Mouse (Mus musculus): ENCODE measurements around the gene Ugt1a6b. TPM values are rescaled to one million over a fixed set of nuclear protein-coding genes. Genes with fewer than 3 reads are reported as not detected.

The Ugt1a6b gene
- total RNA-seq, 2 experiments from 2014 or later = 0.54 TPM; not detected in 1

- DNase-seq (ENCODE audit: low spot score in 2 of 2) = no peak
- Histone ChIP-seq H3K27ac (no peak overlapping the region), H3K4me3 (no peak overlapping the region)
- no peak for TF ChIP-seq CTCF (conservative IDR thresholded peaks at IDR 0.05)
Measured at GRCm38 (mm10) chr1:88262255-88262654, 159.2 kb downstream of the Ugt1a6b start.

GRCm38 (mm10) chr1:88262961-88263360 lies 159.9 kb downstream of the Ugt1a6b start:
- no peak overlapping the region for H3K27ac ChIP-seq
- no peak for DNase-seq (ENCODE audit: low spot score in 2 of 2)
- TF ChIP-seq CTCF (conservative IDR thresholded peaks at IDR 0.05) = no peak
- H3K4me3 ChIP-seq = no peak overlapping the region

GRCm38 (mm10) chr1:88263778-88264177 lies 160.7 kb downstream of the Ugt1a6b start:
- no peak for TF ChIP-seq CTCF (conservative IDR thresholded peaks at IDR 0.05)
- no peak for DNase-seq (ENCODE audit: low spot score in 2 of 2)
- Histone ChIP-seq H3K4me3 (no peak overlapping the region), H3K27ac (no peak overlapping the region)

- TF ChIP-seq CTCF (conservative IDR thresholded peaks at IDR 0.05) = no peak
- H3K27ac ChIP-seq = no peak overlapping the region
- no peak for DNase-seq (ENCODE audit: low spot score in 2 of 2)
- no peak overlapping the region for H3K4me3 ChIP-seq
Measured at GRCm38 (mm10) chr1:88264237-88264868, 161.3 kb downstream of the Ugt1a6b start.

DNA sequence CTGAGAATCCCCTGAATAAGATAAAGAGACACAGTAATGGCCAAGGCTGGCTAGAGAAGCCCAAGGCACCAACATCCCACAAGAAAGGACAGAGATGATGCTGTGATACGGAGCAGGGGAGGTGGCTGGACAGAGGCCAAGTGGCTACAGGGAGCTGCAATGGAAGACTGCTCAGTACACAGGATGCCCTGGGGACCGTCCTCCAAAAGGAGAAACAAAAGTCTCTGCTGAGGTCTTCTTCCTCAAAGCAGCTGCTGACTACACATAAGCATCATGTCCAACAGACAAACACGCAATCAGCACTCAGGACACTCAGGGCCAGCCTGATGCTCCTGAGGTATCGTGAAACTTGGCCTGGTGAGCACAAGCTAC lies 161.8 kb downstream of the Ugt1a6b start:
- Histone ChIP-seq H3K27ac (no peak overlapping the region), H3K4me3 (no peak overlapping the region)
- DNase-seq (ENCODE audit: low spot score in 2 of 2) = no peak
- no peak for TF ChIP-seq CTCF (conservative IDR thresholded peaks at IDR 0.05)

DNA sequence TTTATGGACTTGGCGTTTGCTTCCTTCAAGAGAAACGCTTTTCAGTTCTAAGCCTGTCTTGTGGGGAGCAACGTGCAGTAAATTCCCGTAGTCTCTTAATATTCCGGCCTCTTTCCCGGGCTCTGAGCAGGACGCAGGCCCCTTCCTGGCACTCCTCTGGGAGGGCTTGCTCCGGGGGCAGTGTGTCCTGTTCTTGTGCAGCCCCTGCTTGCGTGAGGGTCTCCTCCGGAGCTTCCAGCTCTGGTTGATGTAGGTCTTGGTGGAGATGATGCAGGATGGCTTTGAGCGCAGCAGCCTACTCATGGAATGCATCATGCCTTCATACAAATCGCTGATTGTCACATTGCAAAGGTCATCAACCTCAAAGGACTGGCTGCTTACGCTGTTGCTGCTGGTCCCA lies 163.1 kb downstream of the Ugt1a6b start:
- no peak overlapping the region for H3K4me3 ChIP-seq
- no peak overlapping the region for H3K27ac ChIP-seq
- no peak for TF ChIP-seq CTCF (conservative IDR thresholded peaks at IDR 0.05)
- no peak for DNase-seq (ENCODE audit: low spot score in 2 of 2)

DNA sequence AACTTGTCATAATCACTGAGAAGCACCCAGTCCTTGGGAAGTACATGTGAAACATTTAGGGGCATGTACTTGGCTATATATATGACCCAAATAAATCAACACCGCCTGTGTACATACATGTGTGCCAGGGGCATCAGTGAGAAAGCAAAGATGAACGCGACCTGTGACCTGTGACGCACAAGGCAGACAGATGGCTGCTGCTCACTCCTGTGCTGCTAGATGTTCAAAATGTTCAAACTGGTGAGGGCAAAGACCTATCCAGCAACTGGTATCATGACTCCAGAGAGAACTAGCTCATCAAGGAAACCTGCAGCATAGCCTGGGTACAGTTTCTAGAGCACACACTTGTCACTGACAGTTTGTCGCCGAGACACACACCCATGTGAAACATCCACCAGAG lies 164.4 kb downstream of the Ugt1a6b start:
- Histone ChIP-seq H3K4me3 (no peak overlapping the region), H3K27ac (no peak overlapping the region)
- no peak for TF ChIP-seq CTCF (conservative IDR thresholded peaks at IDR 0.05)
- no peak for DNase-seq (ENCODE audit: low spot score in 2 of 2)

GRCm38 (mm10) chr1:88268070-88268469 lies 165.0 kb downstream of the Ugt1a6b start:
- no peak overlapping the region for H3K4me3 ChIP-seq
- H3K27ac ChIP-seq = no peak overlapping the region
- no peak for DNase-seq (ENCODE audit: low spot score in 2 of 2)
- TF ChIP-seq CTCF (conservative IDR thresholded peaks at IDR 0.05) = no peak

Other genes starting within 250 kb of the Ugt1a6b start
- 100 to 1,000 TPM; 103 to 117 TPM for gene Dgkd, start 250.0 kb upstream of the Ugt1a6b start, total RNA-seq (2021)
- 10 to 100 TPM; 22.9 to 26.7 TPM for gene Usp40, start 94.7 kb upstream of the Ugt1a6b start, total RNA-seq (2021)
- gene Ugt1a10, start 47.9 kb upstream of the Ugt1a6b start, total RNA-seq (2021) = not detected
- not detected for gene Ugt1a9, start 32.5 kb upstream of the Ugt1a6b start, total RNA-seq (2021)
- gene Ugt1a8, start 15.4 kb upstream of the Ugt1a6b start, total RNA-seq (2021) = not detected
- under 1 TPM; 0.44 to 0.59 TPM for gene Ugt1a7c, start 8.2 kb upstream of the Ugt1a6b start, total RNA-seq (2021)
- gene Ugt1a6a, start 31.6 kb downstream of the Ugt1a6b start, total RNA-seq (2021) = 1 to 10 TPM in 1 of 2 experiments, under 1 TPM in 1; 0.59 to 1.3 TPM
- under 1 TPM in 1 of 2 experiments, not detected in 1; 0.44 TPM for gene Ugt1a5, start 62.8 kb downstream of the Ugt1a6b start, total RNA-seq (2021)
- gene Ugt1a2, start 97.3 kb downstream of the Ugt1a6b start, total RNA-seq (2021) = not detected
- gene Dnajb3, start 102.5 kb downstream of the Ugt1a6b start, total RNA-seq (2021) = 1 to 10 TPM; 2.9 to 3.8 TPM
- not detected for gene Ugt1a1, start 108.7 kb downstream of the Ugt1a6b start, total RNA-seq (2021)
- gene Mroh2a, start 123.7 kb downstream of the Ugt1a6b start, total RNA-seq (2021) = under 1 TPM in 1 of 2 experiments, not detected in 1; 0.38 TPM
- 10 to 100 TPM; 31.9 to 35.3 TPM for gene Hjurp, start 174.4 kb downstream of the Ugt1a6b start, total RNA-seq (2021)
- gene Trpm8, start 174.4 kb downstream of the Ugt1a6b start, total RNA-seq (2021) = under 1 TPM in 1 of 2 experiments, not detected in 1; 0.12 TPM

All from layer of hippocampus, adult 2 months (tissue).